Mouse (Mus musculus) retina, embryonic 14.5 days (tissue): ENCODE data around the gene Gramd1b.

Source experiments
- DNase-seq: peaks from one replicate; pipeline ENCODE4 v3.0.0-alpha.2; 2015; ENCODE audit warnings: low spot score

The Gramd1b gene

GRCm38 (mm10) chr9:40531027-40531621 is at the start of gene Gramd1b:
Gramd1b (minus strand) TSS chr9:40531383.
- peak; percentile 46 for DNase-seq

- DNase-seq: no peak
These were observed 47.8 kb upstream of the Gramd1b start for GRCm38 (mm10) chr9:40578726-40579625.

DNA sequence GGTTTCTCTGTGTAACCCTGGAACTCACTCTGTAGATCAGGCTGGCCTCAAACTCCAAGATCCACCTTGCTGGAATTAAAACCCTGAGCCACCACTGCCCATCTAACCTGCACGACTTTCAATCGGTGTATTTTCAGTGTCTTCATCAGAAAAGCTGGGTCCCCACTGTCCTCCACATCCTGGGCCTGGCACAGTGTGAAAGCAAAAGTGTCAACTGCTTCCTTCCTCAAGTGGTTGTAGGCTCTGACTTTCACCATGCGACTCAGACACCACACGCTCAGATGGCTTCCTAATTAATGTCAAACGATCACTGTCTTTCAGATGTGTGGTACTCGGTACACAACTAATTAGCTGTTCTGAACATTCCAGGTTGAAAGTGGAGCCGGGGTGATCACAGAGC is 45.9 kb upstream of the Gramd1b start:
- DNase-seq: no peak

GRCm38 (mm10) chr9:40575053-40575985 is 44.1 kb upstream of the Gramd1b start:
- DNase-seq: no peak

DNA sequence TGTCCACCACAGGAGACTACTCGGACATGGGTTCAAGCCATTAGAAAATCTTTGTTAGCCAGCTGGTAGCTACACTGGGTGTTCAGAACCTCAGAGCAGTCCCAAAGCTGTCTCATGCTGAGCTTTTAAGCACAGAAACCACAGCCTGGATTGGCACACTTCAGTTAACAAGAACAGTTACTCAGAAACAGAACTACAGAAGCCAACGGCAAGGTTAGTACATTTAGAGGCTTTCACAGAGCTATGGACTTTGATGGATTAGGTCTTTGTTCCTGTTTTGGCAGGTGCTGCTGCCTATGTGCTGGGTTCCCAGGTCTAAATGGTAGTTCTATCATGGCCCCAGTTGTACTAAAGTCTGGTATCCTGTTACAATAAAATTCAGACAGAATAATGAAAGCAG is 40.1 kb upstream of the Gramd1b start:
- DNase-seq: no peak

DNA sequence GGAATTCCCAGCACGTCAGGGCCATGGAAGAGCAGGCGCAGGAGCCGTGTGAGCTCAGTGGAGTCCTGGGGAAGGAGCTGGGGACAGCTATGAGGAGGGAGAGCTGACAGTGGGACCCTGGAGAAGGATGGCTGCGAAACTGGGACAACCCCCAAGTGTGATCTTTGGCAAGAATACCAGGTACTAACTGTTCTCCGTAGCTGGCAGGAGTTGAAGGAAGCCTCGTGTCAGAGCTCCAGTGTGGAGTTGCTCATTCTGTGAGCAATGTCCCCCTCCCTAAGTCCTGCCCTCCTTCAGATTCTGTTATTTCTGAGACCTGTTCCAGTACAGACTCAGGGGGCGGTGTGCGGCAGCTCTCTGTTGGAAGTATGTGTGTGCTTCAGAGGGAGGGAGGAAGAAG is 36.9 kb upstream of the Gramd1b start:
- DNase-seq: no peak

DNA sequence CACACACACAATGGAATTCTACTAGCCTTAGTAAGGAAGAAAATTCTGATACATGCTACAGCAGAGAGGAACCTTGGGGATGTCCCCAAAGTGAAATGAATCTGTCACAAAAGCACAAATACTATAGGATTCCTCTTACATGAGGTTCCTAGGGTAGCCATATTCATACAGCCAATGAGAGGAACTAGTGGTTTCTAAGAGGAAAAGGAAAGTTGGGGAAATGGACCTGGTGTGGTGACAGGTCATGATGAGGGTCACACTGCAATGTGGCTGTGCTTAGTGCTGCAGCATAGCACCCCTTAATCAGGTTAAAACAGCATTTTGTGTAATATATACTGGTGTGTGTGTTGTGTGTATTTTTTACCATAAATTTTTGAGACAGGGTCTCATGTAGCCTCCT is 32.6 kb upstream of the Gramd1b start:
- DNase-seq: no peak

DNA sequence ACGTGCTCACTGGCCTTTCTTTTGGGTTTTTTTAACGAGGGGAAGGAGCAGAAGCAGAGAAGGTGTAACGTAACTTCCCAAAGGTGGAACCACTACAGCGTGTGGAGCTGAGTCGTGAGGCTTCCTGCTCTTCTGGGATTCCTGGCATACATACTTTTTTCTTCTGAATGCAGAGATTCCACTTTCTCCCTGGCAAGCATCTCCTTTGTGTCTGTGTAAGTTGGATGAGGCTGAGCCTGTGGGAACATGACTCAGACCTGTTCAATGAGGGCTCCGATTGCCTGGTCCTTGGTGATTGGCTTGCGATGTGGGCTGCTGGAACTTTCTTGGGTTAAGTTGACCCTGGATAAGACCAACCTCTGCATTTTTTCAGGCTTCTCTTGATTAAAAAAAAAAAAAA is 28.5 kb upstream of the Gramd1b start:
- no peak for DNase-seq

GRCm38 (mm10) chr9:40557796-40558195 is 26.6 kb upstream of the Gramd1b start:
- no peak for DNase-seq

DNA sequence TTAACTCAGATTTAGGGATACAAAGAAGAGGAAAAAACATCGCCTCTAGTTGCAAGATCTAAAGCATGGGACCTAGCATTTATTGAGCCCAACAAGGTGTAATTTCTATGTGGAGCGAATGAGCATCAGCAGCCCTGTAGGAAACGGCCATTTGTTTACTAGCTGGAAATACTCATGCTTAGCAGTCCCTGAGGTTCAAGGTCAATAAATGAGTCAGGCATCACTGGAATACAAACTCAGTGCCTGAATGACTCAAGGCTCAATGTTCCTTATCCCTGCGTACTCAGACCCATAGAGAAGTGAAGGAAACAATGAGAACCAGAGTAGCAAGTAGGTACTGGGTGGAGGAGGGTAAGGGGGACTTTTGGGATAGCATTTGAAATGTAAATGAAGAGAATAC is 25.2 kb upstream of the Gramd1b start:
- no peak for DNase-seq

GRCm38 (mm10) chr9:40555243-40555642 is 24.1 kb upstream of the Gramd1b start:
- no peak for DNase-seq

- no peak for DNase-seq
These were observed 16.7 kb upstream of the Gramd1b start for GRCm38 (mm10) chr9:40547876-40548275.

DNA sequence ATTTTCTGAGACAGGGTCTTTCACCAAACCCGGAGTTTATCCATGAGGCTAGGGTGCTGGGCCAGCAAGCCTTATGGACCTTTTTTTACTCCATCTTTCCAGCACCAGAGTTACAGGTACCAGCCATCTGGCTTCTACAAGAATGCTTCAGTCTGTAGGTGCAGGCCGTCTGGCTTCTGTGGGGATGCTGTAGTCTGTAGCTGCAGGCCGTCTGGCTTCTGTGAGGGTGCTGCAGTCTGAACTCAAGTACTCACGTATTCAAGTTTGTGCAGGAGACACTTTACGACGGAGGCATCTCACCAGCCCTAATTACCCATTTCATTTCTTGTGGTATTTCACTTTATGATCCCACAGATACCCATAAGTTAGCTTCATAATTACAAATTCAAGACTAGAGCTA is 14.0 kb upstream of the Gramd1b start:
- DNase-seq: no peak

GRCm38 (mm10) chr9:40539588-40540140 is 8.5 kb upstream of the Gramd1b start:
- DNase-seq: no peak

DNA sequence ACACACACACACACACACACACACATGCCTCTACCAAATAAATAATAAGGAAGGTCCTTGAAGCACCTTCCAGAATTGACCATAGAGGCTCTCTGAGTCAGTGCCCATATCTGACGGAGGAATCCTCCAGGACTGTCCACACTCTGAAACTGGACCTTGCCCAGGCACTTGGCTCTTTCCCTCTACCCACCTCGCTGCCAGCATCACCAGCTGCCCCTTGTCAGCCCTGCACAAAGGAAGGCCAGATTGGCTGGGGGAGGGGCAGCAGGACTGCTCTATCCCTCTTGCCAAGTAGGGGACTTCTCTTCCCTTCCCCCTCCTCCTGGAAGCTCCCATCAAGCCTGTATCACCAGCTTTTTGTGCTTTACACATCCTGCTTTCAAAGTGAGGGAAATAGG is 6.5 kb upstream of the Gramd1b start:
- peak; percentile 59 for DNase-seq

GRCm38 (mm10) chr9:40537044-40537707 is 6.0 kb upstream of the Gramd1b start:
- DNase-seq: no peak

GRCm38 (mm10) chr9:40530536-40530935 is 647 bp downstream of the Gramd1b start:
- no peak for DNase-seq

DNA sequence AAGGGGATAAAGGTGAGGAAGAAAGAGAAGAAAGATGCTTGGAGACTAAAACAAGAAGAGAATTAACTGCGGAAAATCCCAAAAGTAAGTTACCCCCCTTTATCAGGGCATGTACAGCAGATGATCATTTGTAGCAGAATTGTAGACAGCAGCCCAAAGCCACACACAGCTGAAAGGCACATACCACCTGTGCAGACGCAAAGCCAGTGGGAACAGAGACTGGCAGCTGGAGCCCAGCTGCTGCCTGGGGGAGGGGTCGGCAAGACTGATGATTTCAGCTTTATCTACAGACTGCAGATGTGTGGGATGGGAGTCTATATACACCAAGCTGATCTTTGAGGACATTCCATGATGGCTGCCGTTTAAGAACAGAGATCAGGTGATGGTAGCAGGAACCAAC is 2.5 kb downstream of the Gramd1b start:
- no peak for DNase-seq

DNA sequence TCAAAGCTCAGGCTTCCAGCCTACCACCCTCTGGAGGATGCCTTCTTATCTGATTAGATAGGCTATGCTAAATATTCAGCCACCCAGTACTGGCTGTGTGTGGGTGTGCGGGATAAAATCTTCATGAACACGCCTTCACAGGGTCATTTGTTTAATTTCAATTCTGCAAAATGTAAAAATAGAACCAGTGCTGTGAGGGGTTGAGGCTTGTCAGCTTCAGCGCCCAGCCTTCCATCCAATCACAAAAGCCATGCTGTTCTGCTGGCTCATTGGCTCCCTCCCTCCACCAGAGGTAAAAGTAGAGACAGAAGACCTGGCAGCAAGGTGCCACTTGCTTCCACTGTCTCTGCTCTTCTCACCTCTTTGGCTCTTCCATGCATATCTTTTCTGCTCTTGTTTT is 4.3 kb downstream of the Gramd1b start:
- DNase-seq: no peak

- DNase-seq: no peak
These were observed 9.0 kb downstream of the Gramd1b start for GRCm38 (mm10) chr9:40522156-40522555.

DNA sequence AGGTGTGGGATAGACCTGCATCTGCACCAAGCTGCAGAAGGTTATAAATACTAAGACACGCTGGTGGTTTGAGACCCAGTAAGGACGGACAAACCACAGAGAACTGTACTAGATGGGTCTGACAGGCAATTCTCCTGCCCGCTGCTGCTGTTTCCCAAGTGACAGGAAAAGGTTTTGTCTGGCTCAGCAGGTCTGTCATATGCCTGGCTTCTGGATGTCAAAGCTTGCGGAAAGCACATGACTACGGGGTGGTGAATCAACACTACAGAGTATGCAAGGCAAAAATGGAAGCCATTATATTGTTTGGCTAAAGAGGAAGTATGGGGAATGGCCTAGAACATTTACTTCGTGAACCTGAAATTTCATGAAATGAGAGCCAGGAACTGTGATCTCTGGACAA is 10.1 kb downstream of the Gramd1b start:
- no peak for DNase-seq

- no peak for DNase-seq
These were observed 11.9 kb downstream of the Gramd1b start for GRCm38 (mm10) chr9:40519294-40519693.
